Mouse (Mus musculus): ENCODE results near the gene Pdzd11. TPM values are rescaled to one million over a fixed set of nuclear protein-coding genes. Genes with fewer than 3 reads are reported as not detected.

The Pdzd11 gene
- polyA plus RNA-seq (2015; fragmentation: Nextera tagmentation; extraction: Ambion mirVana) = 75.9 and 78.0 TPM in 2 replicates

DNA sequence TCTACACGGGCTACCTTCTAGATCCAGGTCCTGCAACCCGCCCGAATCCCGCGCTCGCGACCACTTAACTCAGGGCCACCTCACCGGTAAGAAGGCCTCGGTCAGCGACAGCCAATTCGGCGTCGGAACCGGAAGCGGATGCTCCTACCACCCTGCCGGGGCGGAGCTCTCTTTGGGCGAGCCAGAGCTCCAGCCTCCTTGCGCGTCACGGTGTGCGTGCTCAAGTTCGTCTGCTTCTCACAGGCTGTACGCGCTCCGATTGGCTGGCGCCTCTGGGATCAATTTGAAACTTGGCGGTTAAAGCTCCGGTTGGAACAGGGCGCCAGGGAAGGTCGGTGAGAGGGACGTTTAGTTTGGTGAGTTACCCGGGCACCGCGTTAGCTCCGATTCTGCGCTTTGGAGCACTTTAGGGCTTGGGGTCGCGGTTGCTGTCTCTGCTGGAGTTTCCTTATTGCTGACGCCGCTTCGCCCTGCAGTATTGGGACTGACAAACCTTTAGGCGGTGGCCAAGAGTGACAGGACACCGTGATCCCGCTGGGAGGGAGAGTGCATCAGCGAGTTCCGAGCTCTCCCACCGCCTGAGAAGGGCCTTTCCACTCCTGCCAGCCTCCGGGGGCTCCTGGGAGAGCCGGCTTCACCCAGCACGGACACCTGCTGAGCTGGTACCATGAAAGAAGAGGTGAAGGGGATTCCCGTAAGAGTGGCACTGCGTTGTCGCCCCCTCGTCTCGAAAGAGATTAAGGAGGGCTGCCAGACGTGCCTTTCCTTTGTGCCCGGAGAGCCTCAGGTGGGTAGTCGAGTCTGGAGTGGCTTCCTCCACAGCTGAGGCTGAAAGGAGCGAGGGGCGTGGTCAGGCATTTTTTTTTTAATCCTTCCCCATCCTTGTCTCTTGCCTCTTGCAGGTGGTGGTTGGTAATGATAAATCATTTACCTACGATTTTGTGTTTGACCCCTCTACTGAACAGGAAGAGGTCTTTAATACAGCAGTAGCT, at the start of gene Pdzd11:
Gene Pdzd11 (minus strand): TSS at position 767 of the 992 bp plus-strand sequence.

DNA sequence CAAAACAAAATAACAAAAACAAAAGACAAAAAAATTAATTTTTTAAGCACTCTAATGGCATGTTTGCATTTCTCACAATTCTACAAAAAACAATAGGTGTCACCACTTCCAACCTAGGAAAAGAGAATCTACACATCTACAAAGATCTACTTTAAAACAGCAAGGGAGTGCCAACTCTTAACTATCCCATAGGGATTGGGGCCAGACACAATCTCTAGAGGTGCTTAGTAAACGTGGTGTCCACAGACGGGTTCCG, 894 bp downstream of the Pdzd11 start, which contains the start of gene Kif4:
Gene Kif4 (plus strand): TSS at position 192 of the 256 bp plus-strand sequence.

GRCm38 (mm10) chrX:100605314-100605713, 21.1 kb downstream of the Pdzd11 start, which contains the start of gene Arr3:
Arr3 (plus strand) TSS chrX:100605497.

GRCm38 (mm10) chrX:100594791-100595190, 31.6 kb downstream of the Pdzd11 start, which contains the start of gene P2ry4:
P2ry4 (minus strand) TSS chrX:100594869.

Other genes starting within 250 kb of the Pdzd11 start
- gene Otud6a, start 197.6 kb downstream of the Pdzd11 start, polyA plus RNA-seq (2015; fragmentation: Nextera tagmentation; extraction: Ambion mirVana) = not detected in 2 replicates
- not detected in 2 replicates for gene Awat2, start 183.9 kb downstream of the Pdzd11 start, polyA plus RNA-seq (2015; fragmentation: Nextera tagmentation; extraction: Ambion mirVana)
- 30.3 and 31.7 TPM in 2 replicates for gene Igbp1, start 132.3 kb downstream of the Pdzd11 start, polyA plus RNA-seq (2015; fragmentation: Nextera tagmentation; extraction: Ambion mirVana)
- gene Dgat2l6, start 101.7 kb downstream of the Pdzd11 start, polyA plus RNA-seq (2015; fragmentation: Nextera tagmentation; extraction: Ambion mirVana) = not detected in 2 replicates
- gene Awat1, start 54.3 kb downstream of the Pdzd11 start, polyA plus RNA-seq (2015; fragmentation: Nextera tagmentation; extraction: Ambion mirVana) = not detected in 2 replicates
- not detected in 2 replicates for gene P2ry4, start 31.7 kb downstream of the Pdzd11 start, polyA plus RNA-seq (2015; fragmentation: Nextera tagmentation; extraction: Ambion mirVana)
- not detected in 2 replicates for gene Arr3, start 21.1 kb downstream of the Pdzd11 start, polyA plus RNA-seq (2015; fragmentation: Nextera tagmentation; extraction: Ambion mirVana)
- gene Kif4, start 831 bp downstream of the Pdzd11 start, polyA plus RNA-seq (2015; fragmentation: Nextera tagmentation; extraction: Ambion mirVana) = 1.3 and 2.4 TPM in 2 replicates
- 31.8 and 41.1 TPM in 2 replicates for gene Gdpd2, start 103.3 kb upstream of the Pdzd11 start, polyA plus RNA-seq (2015; fragmentation: Nextera tagmentation; extraction: Ambion mirVana)
- 3.8 and 6.7 TPM in 2 replicates for gene Dlg3, start 141.2 kb upstream of the Pdzd11 start, polyA plus RNA-seq (2015; fragmentation: Nextera tagmentation; extraction: Ambion mirVana)

Data from neural tube, postnatal 0 days (tissue).